Mouse (Mus musculus) intestine, postnatal 0 days (tissue): ENCODE data around the gene Gm20696. TPM values are rescaled to one million over a fixed set of nuclear protein-coding genes. Genes with fewer than 3 reads are reported as not detected.

Source experiments
- ATAC-seq: fragments of 200-750 bp; cut with Nextera tagmentation; 2 replicates; pipeline ENCODE4 v1.8.0; 2017; ENCODE audit warnings: mild to moderate bottlenecking, moderate TSS enrichment, moderate library complexity
- H3K27ac ChIP-seq: fragments of 300-500 bp; sonication (generic); 2 replicates; pipeline ENCODE4 v1.5.1; 2014; ENCODE audit warnings: mild to moderate bottlenecking, low read depth, low read length, moderate library complexity
- H3K27me3 ChIP-seq: fragments of 300-500 bp; sonication (generic); replicated peaks from 2 replicates; pipeline ENCODE4 v1.6.1; 2014; ENCODE audit warnings: low read length, mixed read lengths; ENCODE audit not compliant: control insufficient read depth, insufficient read depth
- H3K36me3 ChIP-seq: fragments of 300-500 bp; sonication (generic); 2 replicates; pipeline ENCODE4 v1.6.1; 2014; ENCODE audit warnings: mild to moderate bottlenecking, moderate library complexity; ENCODE audit not compliant: control insufficient read depth, insufficient read depth
- H3K4me1 ChIP-seq: fragments of 300-500 bp; sonication (generic); replicated peaks from 2 replicates; pipeline ENCODE4 v1.6.1; 2014; ENCODE audit warnings: antibody characterized with exemption, low read length, mixed read lengths; ENCODE audit not compliant: control insufficient read depth, insufficient read depth
- H3K4me2 ChIP-seq: fragments of 300-500 bp; sonication (generic); replicated peaks from 2 replicates; pipeline ENCODE4 v1.6.1; 2014; ENCODE audit warnings: low read depth, mild to moderate bottlenecking, moderate library complexity
- H3K4me3 ChIP-seq: fragments of 300-500 bp; sonication (generic); 2 replicates; pipeline ENCODE4 v1.5.1; 2014; ENCODE audit warnings: low read depth, low read length
- H3K9ac ChIP-seq: fragments of 300-500 bp; sonication (generic); 2 replicates; pipeline ENCODE4 v1.6.1; 2014; ENCODE audit warnings: mild to moderate bottlenecking, low read depth, low read length
- H3K9me3 ChIP-seq: fragments of 300-500 bp; sonication (generic); 2 replicates; pipeline ENCODE4 v1.6.1; 2016; ENCODE audit warnings: mixed run types; ENCODE audit not compliant: control insufficient read depth
- CTCF ChIP-seq: sonication (generic); IDR thresholded peaks from 2 replicates; pipeline ENCODE4 v1.5.1; 2016; ENCODE audit warnings: low read depth, mild to moderate bottlenecking, control low read depth, antibody characterized with exemption, moderate library complexity
- WGBS: fragments of 180-500 bp; shearing (Covaris S2); extraction: QIAGEN DNeasy Blood & Tissue Kit; methylation state at CpG from one replicate; pipeline ENCODE4 v1.1.7; 2014; 5-methylcytosine and 5-hydroxymethylcytosine counted together
- polyA plus RNA-seq: library from polyadenylated mRNA; unstranded; fragments of >200 nt; fragmentation: Nextera tagmentation; extraction: Ambion mirVana; gene quantifications from 2 replicates; pipeline ENCODE4 v1.2.1, GENCODE M21; 2015

Gm20696 gene
- polyA plus RNA-seq, 1 experiment from 2014 or later: 1.4 TPM

GRCm38 (mm10) chr6:99394801-99395200 is 271.8 kb downstream of the Gm20696 start:
- Histone ChIP-seq H3K4me3 (no peak overlapping the region), H3K27me3 (no peaks in the 10 kb centered on the region), H3K4me2 (no peak overlapping the region), H3K4me1 (peaks cover 4% of the 10 kb centered on the region; the same call in 1 of the 2 replicates), H3K9me3 (no peaks in the 10 kb centered on the region), H3K9ac (no peak overlapping the region), H3K27ac (no peak overlapping the region), H3K36me3 (peaks cover 5% of the 10 kb centered on the region; the same call in 1 of the 2 replicates)
- no peak for TF ChIP-seq CTCF
- WGBS: 51% methylated on average over 5 of the region's 5 CpGs
- no peak for ATAC-seq

GRCm38 (mm10) chr6:99392484-99392883 is 274.1 kb downstream of the Gm20696 start:
- no peaks in the 10 kb centered on the region for H3K27me3 ChIP-seq
- H3K4me3 ChIP-seq: no peak overlapping the region
- H3K36me3 ChIP-seq: no peaks in the 10 kb centered on the region; the same call in 1 of the 2 replicates
- TF ChIP-seq CTCF: no peak
- 0 out of 2 replicates have a peak, but pooled peaks cover 4% of the 10 kb centered on the region for H3K4me1 ChIP-seq
- no peak overlapping the region for H3K27ac ChIP-seq
- ATAC-seq: no peak
- H3K9ac ChIP-seq: no peak overlapping the region
- H3K9me3 ChIP-seq: no peaks in the 10 kb centered on the region
- no peak overlapping the region for H3K4me2 ChIP-seq
- WGBS: 91% methylated on average over 6 of the region's 6 CpGs

- H3K36me3 ChIP-seq: no peaks in the 10 kb centered on the region
- no peak for ATAC-seq
- no peak overlapping the region for H3K4me2 ChIP-seq
- H3K9me3 ChIP-seq: no peaks in the 10 kb centered on the region
- no peak for TF ChIP-seq CTCF
- no peak overlapping the region for H3K9ac ChIP-seq
- H3K27ac ChIP-seq: no peak overlapping the region
- 0 out of 2 replicates have a peak, but pooled peaks cover 4% of the 10 kb centered on the region for H3K4me1 ChIP-seq
- H3K4me3 ChIP-seq: no peak overlapping the region
- 58% methylated on average over 19 of the region's 19 CpGs for WGBS
- no peaks in the 10 kb centered on the region for H3K27me3 ChIP-seq
Observed at GRCm38 (mm10) chr6:99388741-99389675, 277.6 kb downstream of the Gm20696 start.

GRCm38 (mm10) chr6:99388023-99388422 is 278.6 kb downstream of the Gm20696 start:
- H3K27ac ChIP-seq: no peak overlapping the region
- no peak for TF ChIP-seq CTCF
- WGBS: 78% methylated on average over 5 of the region's 5 CpGs

GRCm38 (mm10) chr6:99385059-99385604 is 281.5 kb downstream of the Gm20696 start:
- WGBS: 82% methylated on average over 2 of the region's 2 CpGs
- ATAC-seq: no peak
- H3K4me2 ChIP-seq: no peak overlapping the region
- H3K4me3 ChIP-seq: no peak overlapping the region
- TF ChIP-seq CTCF: peak; percentile 79
- no peak overlapping the region for H3K9ac ChIP-seq
- 0 out of 2 replicates have a peak, but pooled peaks cover 4% of the 10 kb centered on the region for H3K4me1 ChIP-seq
- no peaks in the 10 kb centered on the region for H3K36me3 ChIP-seq
- H3K27ac ChIP-seq: no peak overlapping the region
- no peaks in the 10 kb centered on the region for H3K9me3 ChIP-seq
- H3K27me3 ChIP-seq: no peaks in the 10 kb centered on the region

More at GRCm38 (mm10) chr6:99388023-99388422, 278.6 kb downstream of the Gm20696 start:
- Histone ChIP-seq H3K27me3 (no peaks in the 10 kb centered on the region), H3K4me2 (no peak overlapping the region), H3K36me3 (no peaks in the 10 kb centered on the region), H3K9ac (no peak overlapping the region), H3K9me3 (no peaks in the 10 kb centered on the region), H3K4me1 (0 out of 2 replicates have a peak, but pooled peaks cover 4% of the 10 kb centered on the region), H3K4me3 (no peak overlapping the region)
- ATAC-seq: no peak

GRCm38 (mm10) chr6:99383846-99384472 is 282.6 kb downstream of the Gm20696 start:
- ATAC-seq: no peak
- Histone ChIP-seq H3K4me1 (0 out of 2 replicates have a peak, but pooled peaks cover 4% of the 10 kb centered on the region), H3K27ac (no peak overlapping the region), H3K9ac (no peak overlapping the region), H3K36me3 (no peaks in the 10 kb centered on the region), H3K9me3 (no peaks in the 10 kb centered on the region), H3K4me2 (no peak overlapping the region), H3K27me3 (no peaks in the 10 kb centered on the region), H3K4me3 (no peak overlapping the region)
- 80% methylated on average over 4 of the region's 4 CpGs for WGBS
- no peak for TF ChIP-seq CTCF
